Mouse (Mus musculus) spleen, adult 2 months (tissue): ENCODE results near the gene Tbx19. TPM values are rescaled to one million over a fixed set of nuclear protein-coding genes. Genes with fewer than 3 reads are reported as not detected.

Source experiments
- DNase-seq, 2 experiments: peaks; one replicate each; pipeline versions ENCODE4 v3.0.0 to v3.0.0-alpha.2; 2012 to 2021; ENCODE audit warnings: low spot score in 2 of 2, low read depth in 1 of 2
- H3K27ac ChIP-seq: fragments of 200-500 bp; 2 replicates; pipeline ENCODE4 v1.5.1; 2012; ENCODE audit warnings: low read length, inconsistent platforms; ENCODE audit not compliant: insufficient read depth
- H3K27me3 ChIP-seq: fragments of 200-500 bp; 2 replicates; pipeline ENCODE4 v1.6.1; 2012; ENCODE audit warnings: mild to moderate bottlenecking, moderate library complexity, low read length, inconsistent platforms; ENCODE audit not compliant: control insufficient read depth, insufficient read depth
- H3K36me3 ChIP-seq: fragments of 200-500 bp; 2 replicates; pipeline ENCODE4 v1.6.1; 2012; ENCODE audit warnings: mild to moderate bottlenecking, low read length, inconsistent platforms; ENCODE audit not compliant: control insufficient read depth, insufficient read depth
- H3K4me1 ChIP-seq: fragments of 200-500 bp; 2 replicates; pipeline ENCODE4 v1.6.1; 2011; ENCODE audit warnings: inconsistent platforms; ENCODE audit not compliant: control insufficient read depth, insufficient read depth, insufficient read length
- H3K4me3 ChIP-seq: fragments of 200-500 bp; 2 replicates; pipeline ENCODE4 v1.5.1; 2011; ENCODE audit warnings: mild to moderate bottlenecking, inconsistent platforms; ENCODE audit not compliant: insufficient read depth, insufficient read length; ENCODE audit errors: extremely low read depth
- CTCF ChIP-seq: fragments of 200-500 bp; IDR thresholded peaks from 2 replicates; pipeline ENCODE4 v1.5.1; 2011; ENCODE audit warnings: mild to moderate bottlenecking, inconsistent platforms; ENCODE audit not compliant: insufficient read depth, insufficient read length, insufficient replicate concordance; ENCODE audit errors: extremely low read depth
- POLR2A ChIP-seq: fragments of 200-500 bp; IDR thresholded peaks from 2 replicates; pipeline ENCODE4 v1.6.1; 2011; ENCODE audit warnings: low read depth, low read length, inconsistent platforms
- WGBS: fragments of 180-500 bp; shearing (Covaris S2); methylation state at CpG from one replicate; pipeline ENCODE4 v1.1.7; 2018; 5-methylcytosine and 5-hydroxymethylcytosine counted together
- polyA plus RNA-seq: library from polyadenylated mRNA; depleted of rRNA; stranded (reverse); fragments of >200 nt; gene quantifications from 2 replicates; pipeline ENCODE4 v1.2.3, GENCODE M21; 2012; rRNA removed

Gene Tbx19
- 0.15 and 0.16 TPM in 2 replicates for polyA plus RNA-seq

DNA sequence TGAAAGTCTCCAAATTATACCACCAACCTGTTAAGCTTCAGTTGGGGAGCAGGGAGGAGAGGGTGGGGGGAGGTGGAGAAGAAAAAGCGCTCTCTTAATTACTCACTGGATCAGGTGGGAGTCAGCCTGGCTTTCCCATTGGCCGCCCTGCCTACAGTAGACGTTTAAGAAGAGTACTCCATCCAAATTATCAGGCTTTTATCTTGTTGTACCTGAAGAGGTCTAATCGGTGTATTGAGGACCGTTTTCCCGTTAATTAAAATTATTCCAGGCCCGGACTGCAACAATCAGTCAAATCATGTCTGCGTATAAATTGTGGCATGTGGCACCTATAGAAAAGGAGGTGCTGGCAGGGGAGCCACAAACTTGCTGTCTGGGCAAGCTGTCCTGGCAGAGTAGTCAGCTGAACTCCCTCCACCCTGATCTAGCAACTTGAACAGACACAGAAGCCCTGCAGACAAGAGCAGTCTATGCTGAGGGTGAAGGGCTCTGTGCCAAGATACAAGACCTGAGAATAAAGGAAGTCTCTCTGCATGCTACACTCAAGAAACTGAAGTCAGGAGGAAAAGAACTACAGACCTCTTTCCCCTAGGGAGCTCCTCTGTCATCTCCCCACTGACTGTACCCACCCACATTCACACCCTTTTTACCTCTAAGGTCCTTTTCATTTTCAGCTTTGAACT, at the start of gene Tbx19:
TSS of gene Tbx19 (minus strand) at position 51 of the 683 bp plus-strand sequence.
- WGBS, result 87% methylated on average over 8 of the region's 8 CpGs

DNA sequence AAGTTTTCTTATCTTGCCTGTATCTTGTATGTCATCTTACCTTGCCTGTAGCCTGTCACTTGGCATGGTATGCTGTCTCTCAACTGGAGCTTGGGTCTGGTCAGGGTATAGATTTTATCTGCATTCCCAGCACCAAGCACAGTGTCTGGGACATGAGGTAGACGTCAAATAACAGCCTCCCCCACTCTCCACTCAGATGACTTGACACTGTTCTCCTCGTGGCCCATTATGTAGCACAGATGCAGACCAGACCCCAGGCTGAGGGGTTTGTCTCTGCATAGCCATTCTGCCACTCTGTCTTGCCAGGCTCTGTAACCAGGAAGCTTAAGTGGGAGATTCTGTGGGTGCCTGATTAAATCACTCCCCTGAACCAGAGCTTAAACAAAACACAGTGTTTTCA, 45.0 kb upstream of the Tbx19 start:
- Histone ChIP-seq H3K27me3 (no peaks in the 10 kb centered on the region), H3K4me3 (no peak overlapping the region), H3K36me3 (no peaks in the 10 kb centered on the region), H3K27ac (no peak overlapping the region), H3K4me1 (no peaks in the 10 kb centered on the region)
- no peak for DNase-seq
- TF ChIP-seq POLR2A, result no peak
- TF ChIP-seq CTCF, result no peak
- WGBS, result 54% methylated on average over 2 of the region's 2 CpGs

More for the DNA sequence above, at the start of gene Tbx19:
- Histone ChIP-seq H3K27me3 (no peaks in the 10 kb centered on the region), H3K36me3 (no peaks in the 10 kb centered on the region), H3K4me3 (no peak within 1 kb of the TSS), H3K27ac (no peak within 1 kb of the TSS), H3K4me1 (no peaks in the 10 kb centered on the region; the same call in 1 of the 2 replicates)
- TF ChIP-seq POLR2A (no peak), CTCF (no peak)
- DNase-seq, result no peak

- Histone ChIP-seq H3K27me3 (no peaks in the 10 kb centered on the region), H3K4me3 (no peak overlapping the region), H3K4me1 (no peaks in the 10 kb centered on the region), H3K36me3 (no peaks in the 10 kb centered on the region), H3K27ac (no peak overlapping the region)
- TF ChIP-seq CTCF, result no peak
- no peak for TF ChIP-seq POLR2A
- no peak for DNase-seq
- 42% methylated on average over 2 of the region's 2 CpGs for WGBS
Observed at GRCm38 (mm10) chr1:165203488-165204035, 43.0 kb upstream of the Tbx19 start.

DNA sequence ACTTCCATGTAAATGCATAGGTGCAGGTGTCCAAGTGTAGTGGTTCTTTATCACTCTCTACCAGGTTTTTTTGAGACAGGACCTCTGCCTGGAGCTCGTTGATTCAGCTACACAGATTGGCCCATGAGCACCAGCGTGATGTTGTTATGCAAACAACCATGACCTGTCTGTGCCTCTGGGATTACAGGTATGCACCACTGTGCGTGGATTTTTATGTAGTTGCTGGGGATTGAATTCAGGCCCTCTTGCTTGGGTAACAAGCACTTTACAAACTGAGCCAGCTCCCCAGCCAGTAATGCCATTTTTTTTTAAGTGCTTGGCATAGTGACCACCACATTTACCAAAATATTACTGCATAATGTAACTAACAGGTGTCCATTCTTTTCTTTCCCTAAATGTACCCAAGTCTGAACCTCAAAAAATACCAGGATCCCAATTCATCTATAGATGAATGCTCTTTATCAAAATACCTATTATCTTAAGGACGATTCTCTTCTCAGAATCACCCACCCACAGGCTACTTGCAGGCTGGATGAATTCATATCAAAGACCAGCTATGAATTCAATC, 41.0 kb upstream of the Tbx19 start:
- no peak for DNase-seq
- no peaks in the 10 kb centered on the region for H3K36me3 ChIP-seq
- no peak overlapping the region for H3K27ac ChIP-seq
- no peak overlapping the region for H3K4me3 ChIP-seq
- no peaks in the 10 kb centered on the region for H3K4me1 ChIP-seq
- TF ChIP-seq CTCF (no peak), POLR2A (no peak)
- H3K27me3 ChIP-seq, result no peaks in the 10 kb centered on the region
- 91% methylated on average over 4 of the region's 4 CpGs for WGBS

DNA sequence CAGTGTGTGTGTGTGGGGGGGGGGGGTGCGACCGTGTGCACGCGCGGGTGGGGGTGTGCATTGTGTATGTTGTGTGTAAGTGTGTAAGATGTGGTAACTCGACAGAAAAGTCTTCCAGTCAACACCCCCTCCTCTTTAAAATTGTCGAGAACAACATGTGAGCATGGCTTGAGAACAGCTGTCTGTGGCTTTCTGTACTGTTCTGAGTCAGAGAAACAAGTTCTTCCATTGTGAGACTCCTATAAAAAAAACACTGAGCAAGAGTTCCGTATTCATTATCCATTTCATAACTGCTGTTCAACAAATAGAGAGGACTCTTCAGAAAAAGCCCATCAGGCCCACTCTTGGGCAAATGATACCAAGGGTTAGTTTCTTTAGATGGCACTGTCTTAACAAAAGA, 40.2 kb upstream of the Tbx19 start:
- H3K4me3 ChIP-seq, result no peak overlapping the region
- H3K4me1 ChIP-seq, result no peaks in the 10 kb centered on the region
- no peaks in the 10 kb centered on the region for H3K27me3 ChIP-seq
- H3K36me3 ChIP-seq, result no peaks in the 10 kb centered on the region
- TF ChIP-seq POLR2A (no peak), CTCF (no peak)
- WGBS, result 88% methylated on average over 8 of the region's 8 CpGs
- no peak for DNase-seq
- no peak overlapping the region for H3K27ac ChIP-seq

- TF ChIP-seq POLR2A (no peak), CTCF (no peak)
- WGBS, result 90% methylated on average over 3 of the region's 3 CpGs
- Histone ChIP-seq H3K27ac (no peak overlapping the region), H3K27me3 (no peaks in the 10 kb centered on the region), H3K4me1 (no peaks in the 10 kb centered on the region; the same call in 1 of the 2 replicates), H3K36me3 (no peaks in the 10 kb centered on the region), H3K4me3 (no peak overlapping the region)
- DNase-seq, result no peak
Observed at GRCm38 (mm10) chr1:165199639-165200038, 39.1 kb upstream of the Tbx19 start.

DNA sequence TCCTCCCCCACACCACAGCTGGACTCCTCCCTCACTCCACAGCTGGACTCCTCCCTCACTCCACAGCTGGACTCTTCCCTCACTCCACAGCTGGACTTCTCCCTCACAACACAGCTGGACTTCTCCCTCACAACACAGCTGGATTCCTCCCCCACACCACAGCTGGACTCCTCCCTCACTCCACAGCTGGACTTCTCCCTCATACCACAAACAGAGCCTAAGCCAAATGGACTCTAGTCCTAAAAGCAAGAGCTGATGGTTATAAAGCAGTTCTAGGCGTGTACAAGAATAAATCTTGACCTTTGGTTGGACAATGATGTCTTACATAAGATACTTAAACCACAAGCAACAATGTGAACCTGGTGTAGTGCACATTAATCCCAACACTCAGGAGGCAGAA, 38.4 kb upstream of the Tbx19 start:
- WGBS, result 74% methylated on average over 1 of the region's 1 CpGs
- no peak for DNase-seq
- Histone ChIP-seq H3K27ac (no peak overlapping the region), H3K4me1 (no peaks in the 10 kb centered on the region; the same call in 1 of the 2 replicates), H3K36me3 (no peaks in the 10 kb centered on the region), H3K4me3 (no peak overlapping the region), H3K27me3 (no peaks in the 10 kb centered on the region)
- TF ChIP-seq POLR2A, result no peak
- TF ChIP-seq CTCF, result no peak
